Mouse (Mus musculus): ENCODE results near the gene Rab2b.

DNA sequence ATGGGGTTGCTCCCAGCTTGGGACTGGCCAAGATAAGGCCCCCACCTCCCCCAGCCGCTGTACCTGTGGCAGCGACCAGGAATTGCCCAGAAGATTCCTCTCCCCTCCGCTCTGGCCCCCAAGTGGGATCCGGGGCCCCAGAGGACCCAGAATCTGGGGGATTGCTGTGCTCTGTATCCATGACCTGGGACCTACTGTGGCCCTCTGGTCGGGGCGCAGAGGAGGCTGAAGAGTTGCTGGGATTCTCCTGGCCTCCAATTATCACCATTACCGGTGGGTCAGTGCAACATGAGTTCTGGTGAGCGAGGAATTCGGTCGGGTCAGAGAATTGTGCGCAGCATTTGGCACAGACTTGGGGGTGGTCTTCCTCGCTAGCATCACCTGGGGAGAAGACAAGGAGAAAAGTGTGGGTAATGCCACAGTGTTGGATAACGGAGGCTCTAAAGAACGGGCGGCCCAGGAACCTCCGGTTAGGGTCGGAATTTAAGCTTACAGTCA lies 36.0 kb upstream of the Rab2b start:
- TF ChIP-seq CTCF (IDR thresholded peaks at IDR 0.05; ENCODE audit: low read depth) (no peak), EP300 (IDR thresholded peaks at IDR 0.05; ENCODE audit: low read depth) (no peak)
